Mouse (Mus musculus) kidney, embryonic 16.5 days (tissue): ENCODE data around the gene 1700092M07Rik. TPM values are rescaled to one million over a fixed set of nuclear protein-coding genes. Genes with fewer than 3 reads are reported as not detected.

Source experiments
- ATAC-seq: fragments of 200-750 bp; cut with Nextera tagmentation; 2 replicates; pipeline ENCODE4 v1.8.0; 2017; ENCODE audit warnings: moderate TSS enrichment; ENCODE audit not compliant: low FRiP score, low TSS enrichment
- H3K27ac ChIP-seq: fragments of 300-500 bp; sonication (generic); 2 replicates; pipeline ENCODE4 v1.5.1; 2014; ENCODE audit warnings: low read length
- H3K27me3 ChIP-seq: fragments of 300-500 bp; sonication (generic); 2 replicates; pipeline ENCODE4 v1.6.1; 2014; ENCODE audit warnings: low read length, control low read depth, mixed read lengths; ENCODE audit not compliant: insufficient read depth
- H3K36me3 ChIP-seq: fragments of 300-500 bp; sonication (generic); 2 replicates; pipeline ENCODE4 v1.6.1; 2014; ENCODE audit warnings: low read length, control low read depth, mixed read lengths; ENCODE audit not compliant: insufficient read depth
- H3K4me1 ChIP-seq: fragments of 300-500 bp; sonication (generic); 2 replicates; pipeline ENCODE4 v1.6.1; 2014; ENCODE audit warnings: low read length, control low read depth, mixed read lengths; ENCODE audit not compliant: insufficient read depth
- H3K4me2 ChIP-seq: fragments of 300-500 bp; sonication (generic); replicated peaks from 2 replicates; pipeline ENCODE4 v1.6.1; 2014; ENCODE audit warnings: low read depth, low read length
- H3K4me3 ChIP-seq: fragments of 300-500 bp; sonication (generic); 2 replicates; pipeline ENCODE4 v1.5.1; 2014; ENCODE audit warnings: mild to moderate bottlenecking, low read length
- H3K9ac ChIP-seq: fragments of 300-500 bp; sonication (generic); replicated peaks from 2 replicates; pipeline ENCODE4 v1.6.1; 2014; ENCODE audit warnings: low read length
- H3K9me3 ChIP-seq: fragments of 300-500 bp; sonication (generic); 2 replicates; pipeline ENCODE4 v1.6.1; 2016; ENCODE audit warnings: low read length, control low read depth
- WGBS: fragments of 180-500 bp; shearing (Covaris S2); extraction: QIAGEN DNeasy Blood & Tissue Kit; methylation state at CpG from one replicate; pipeline ENCODE4 v1.1.7; 2014; 5-methylcytosine and 5-hydroxymethylcytosine counted together
- polyA plus RNA-seq: library from polyadenylated mRNA; unstranded; fragments of >200 nt; fragmentation: Nextera tagmentation; extraction: Ambion mirVana; gene quantifications from 2 replicates; pipeline ENCODE4 v1.2.1, GENCODE M21; 2015

The 1700092M07Rik gene
- polyA plus RNA-seq, 1 experiment from 2014 or later: 2.0 TPM

DNA sequence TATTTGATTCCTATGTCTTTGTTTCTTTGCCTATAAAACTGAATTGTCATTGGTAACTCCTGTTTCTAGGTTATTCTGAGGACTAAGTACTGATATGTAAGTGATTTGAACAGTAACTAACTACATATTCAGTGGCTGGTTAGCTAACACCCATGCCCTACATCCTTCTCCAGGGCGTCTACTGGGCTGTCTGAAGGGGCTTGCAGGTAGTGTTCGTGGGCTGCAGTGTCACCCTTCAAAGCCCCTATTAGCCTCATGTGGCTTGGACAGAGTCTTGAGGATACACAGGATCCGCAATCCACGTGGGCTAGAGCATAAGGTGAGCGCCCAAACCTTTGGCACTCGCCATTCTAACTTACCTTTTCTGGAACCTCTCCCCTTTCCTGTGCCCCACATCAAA, 872 bp upstream of the 1700092M07Rik start:
- Histone ChIP-seq H3K27me3 (no peaks in the 10 kb centered on the region), H3K9me3 (no peaks in the 10 kb centered on the region), H3K27ac (no peak overlapping the region), H3K4me3 (no peak overlapping the region), H3K4me2 (no peak overlapping the region), H3K4me1 (peaks cover 33% of the 10 kb centered on the region), H3K9ac (no peak overlapping the region), H3K36me3 (peaks cover 33% of the 10 kb centered on the region)
- WGBS: 92% methylated on average over 6 of the region's 6 CpGs
- ATAC-seq: no peak

GRCm38 (mm10) chr19:8741243-8741869, 838 bp downstream of the 1700092M07Rik start, which contains the start of gene Stx5a:
Gene Stx5a, plus strand, starts transcription at chr19:8741413.
- Histone ChIP-seq H3K4me3 (peak within 1 kb of the TSS; percentile 89), H3K27me3 (no peaks in the 10 kb centered on the region), H3K4me2 (peak within 1 kb of the TSS; percentile 99), H3K27ac (peak within 1 kb of the TSS; percentile 98), H3K9ac (peak within 1 kb of the TSS; percentile 87), H3K9me3 (no peaks in the 10 kb centered on the region), H3K36me3 (peaks cover 50% of the 10 kb centered on the region), H3K4me1 (peaks cover 29% of the 10 kb centered on the region)
- WGBS: under 1% methylated on average over 36 of the region's 36 CpGs
- peak; percentile 98 for ATAC-seq

DNA sequence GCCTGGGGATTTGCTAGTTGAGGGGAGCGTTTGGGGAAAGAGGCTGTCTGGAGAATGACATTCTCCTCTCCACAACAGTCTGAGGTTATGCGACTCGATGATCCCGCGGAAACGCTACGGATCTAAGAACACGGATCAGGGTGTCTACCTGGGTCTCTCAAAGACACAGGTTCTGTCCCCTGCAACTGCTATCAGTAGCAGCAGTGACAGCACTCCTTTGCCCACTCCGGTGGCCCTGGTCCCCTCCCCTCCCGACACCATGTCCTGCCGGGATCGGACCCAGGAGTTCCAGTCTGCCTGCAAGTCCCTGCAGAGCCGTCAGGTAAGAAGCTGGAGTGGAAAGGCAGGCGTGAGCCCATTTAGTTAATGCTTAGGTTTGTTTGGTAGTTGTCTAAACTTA, 1.7 kb downstream of the 1700092M07Rik start:
- 10% methylated on average over 14 of the region's 14 CpGs for WGBS
- Histone ChIP-seq H3K27ac (peak overlapping the region; percentile 98), H3K9me3 (no peaks in the 10 kb centered on the region), H3K4me2 (peak overlapping the region; percentile 99), H3K4me3 (peak overlapping the region; percentile 89), H3K9ac (peak overlapping the region; percentile 87), H3K27me3 (no peaks in the 10 kb centered on the region), H3K36me3 (peaks cover 57% of the 10 kb centered on the region), H3K4me1 (peaks cover 22% of the 10 kb centered on the region)
- ATAC-seq: no peak

- no peak for ATAC-seq
- Histone ChIP-seq H3K4me1 (peaks cover 19% of the 10 kb centered on the region), H3K27me3 (no peaks in the 10 kb centered on the region), H3K4me3 (no peak overlapping the region), H3K4me2 (no peak overlapping the region), H3K9ac (no peak overlapping the region), H3K27ac (no peak overlapping the region), H3K36me3 (peaks cover 71% of the 10 kb centered on the region), H3K9me3 (no peaks in the 10 kb centered on the region)
- WGBS: 94% methylated on average over 1 of the region's 1 CpGs
Observed at GRCm38 (mm10) chr19:8745382-8745781, 4.9 kb downstream of the 1700092M07Rik start.

GRCm38 (mm10) chr19:8747368-8747767, 6.8 kb downstream of the 1700092M07Rik start:
- WGBS: 63% methylated on average over 2 of the region's 2 CpGs
- ATAC-seq: no peak
- Histone ChIP-seq H3K4me1 (peaks cover 10% of the 10 kb centered on the region), H3K36me3 (peaks cover 88% of the 10 kb centered on the region), H3K4me3 (no peak overlapping the region), H3K9ac (no peak overlapping the region), H3K27me3 (no peaks in the 10 kb centered on the region), H3K4me2 (no peak overlapping the region), H3K9me3 (no peaks in the 10 kb centered on the region), H3K27ac (no peak overlapping the region)

DNA sequence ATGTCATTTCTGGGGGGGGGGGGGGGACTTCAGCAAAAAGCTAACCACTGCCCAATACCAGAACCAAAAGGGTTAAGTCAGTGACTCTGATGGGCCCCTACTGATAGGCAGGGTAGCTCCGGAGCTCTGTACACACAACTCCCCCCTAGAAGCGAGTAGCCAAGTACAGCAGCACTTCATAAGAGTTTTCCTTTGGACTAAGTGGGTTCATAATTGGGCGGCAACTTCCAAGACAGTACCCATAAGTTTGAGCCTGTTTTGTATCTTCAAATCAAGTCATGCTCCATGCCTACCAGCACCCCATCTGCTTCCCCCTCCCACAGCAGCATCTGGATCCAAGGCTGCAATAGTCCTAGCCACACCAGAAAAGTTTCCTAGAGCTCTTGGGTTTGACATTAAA, 15.1 kb downstream of the 1700092M07Rik start:
- H3K36me3 ChIP-seq: peaks cover 41% of the 10 kb centered on the region

DNA sequence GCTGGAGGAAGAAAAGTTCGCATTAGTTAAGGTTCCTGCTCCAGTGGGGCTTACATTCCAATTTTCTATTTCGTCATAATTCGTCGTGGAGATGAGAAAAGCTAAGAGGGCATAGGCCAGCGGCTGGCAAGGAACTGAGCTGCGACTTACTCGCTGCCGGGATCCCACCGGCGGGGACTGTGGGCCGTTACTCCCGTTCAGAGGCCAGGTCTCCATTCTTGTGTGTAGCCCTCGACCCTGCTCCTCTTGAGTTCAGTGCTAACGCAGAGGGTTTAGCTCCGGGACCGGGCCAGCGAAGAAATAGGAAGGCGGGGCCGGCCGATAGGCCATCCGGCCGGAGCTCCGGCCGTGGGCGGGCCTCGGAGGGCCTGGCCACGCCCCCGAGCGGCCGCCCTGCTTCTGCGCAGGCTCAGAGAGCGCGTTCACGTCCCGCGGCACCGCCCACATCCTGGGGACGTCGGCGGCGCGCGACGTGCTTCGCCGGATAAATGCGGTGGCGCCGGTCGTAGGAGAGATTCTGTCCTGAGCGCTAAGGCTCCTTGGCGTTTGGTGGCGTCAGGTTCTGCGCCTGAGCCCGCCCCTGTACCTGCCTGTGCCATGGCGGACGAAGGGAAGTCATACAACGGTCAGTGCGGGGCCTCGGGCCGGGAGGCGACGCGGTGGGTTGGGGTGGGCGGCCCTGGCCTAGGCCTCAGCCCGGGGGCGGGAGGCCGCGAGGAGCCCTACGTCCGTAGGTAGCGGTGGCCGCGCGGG, 16.3 kb downstream of the 1700092M07Rik start, which contains the start of gene Nxf1:
TSS of gene Nxf1 (plus strand) at position 439 of the 753 bp plus-strand sequence.
- H3K27me3 ChIP-seq: no peaks in the 10 kb centered on the region
- H3K4me1 ChIP-seq: peaks cover 24% of the 10 kb centered on the region
- peak within 1 kb of the TSS; percentile 97 for H3K4me3 ChIP-seq
- peak within 1 kb of the TSS; percentile 69 for H3K4me2 ChIP-seq
- ATAC-seq: peak; percentile 95
- peak within 1 kb of the TSS; percentile 93 for H3K27ac ChIP-seq
- H3K9me3 ChIP-seq: no peaks in the 10 kb centered on the region
- peak within 1 kb of the TSS; percentile 98 for H3K9ac ChIP-seq
- WGBS: under 1% methylated on average over 74 of the region's 75 CpGs
- peaks cover 31% of the 10 kb centered on the region for H3K36me3 ChIP-seq

More for the DNA sequence above, 15.1 kb downstream of the 1700092M07Rik start:
- no peak overlapping the region for H3K27ac ChIP-seq
- H3K9ac ChIP-seq: 0 out of 2 replicates have a peak overlapping the region, but pooled peaks have one; percentile 9
- H3K4me1 ChIP-seq: peaks cover 24% of the 10 kb centered on the region
- H3K4me3 ChIP-seq: peak overlapping the region; percentile 97
- no peaks in the 10 kb centered on the region for H3K27me3 ChIP-seq
- no peaks in the 10 kb centered on the region for H3K9me3 ChIP-seq
- H3K4me2 ChIP-seq: peak overlapping the region; percentile 69
- WGBS: 73% methylated on average over 3 of the region's 3 CpGs
- ATAC-seq: no peak

DNA sequence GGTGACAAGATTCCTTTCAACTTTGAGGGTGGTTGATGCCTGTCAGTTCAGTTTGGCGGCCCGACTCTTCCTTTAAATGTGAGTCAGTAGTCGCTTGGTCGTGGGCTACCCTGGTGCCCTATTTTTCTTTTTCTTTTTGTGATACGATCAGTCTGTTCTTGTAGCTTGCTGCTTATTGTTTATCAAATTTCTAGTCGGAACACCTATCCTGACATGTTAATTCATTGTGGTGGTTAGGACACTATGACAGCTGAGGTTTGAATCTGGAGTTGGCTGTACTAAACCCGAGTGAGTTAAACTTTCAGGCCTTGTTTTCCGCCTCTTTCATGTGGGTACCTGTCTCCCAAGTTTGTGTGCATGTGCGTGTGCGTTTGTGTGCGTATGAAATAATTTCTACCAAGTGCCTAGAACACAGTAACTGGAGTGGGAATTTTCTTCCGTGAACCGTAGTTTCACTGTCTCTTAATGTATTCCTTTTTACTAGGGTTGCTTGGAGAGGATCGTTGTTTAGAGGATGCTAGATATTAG, 17.0 kb downstream of the 1700092M07Rik start:
- peak overlapping the region; percentile 69 for H3K4me2 ChIP-seq
- H3K27ac ChIP-seq: peak overlapping the region; percentile 93
- peak overlapping the region; percentile 97 for H3K4me3 ChIP-seq
- peaks cover 28% of the 10 kb centered on the region for H3K36me3 ChIP-seq
- H3K4me1 ChIP-seq: peaks cover 24% of the 10 kb centered on the region
- ATAC-seq: no peak
- peak overlapping the region; percentile 98 for H3K9ac ChIP-seq
- no peaks in the 10 kb centered on the region for H3K9me3 ChIP-seq
- no peaks in the 10 kb centered on the region for H3K27me3 ChIP-seq
- WGBS: 3% methylated on average over 14 of the region's 14 CpGs

DNA sequence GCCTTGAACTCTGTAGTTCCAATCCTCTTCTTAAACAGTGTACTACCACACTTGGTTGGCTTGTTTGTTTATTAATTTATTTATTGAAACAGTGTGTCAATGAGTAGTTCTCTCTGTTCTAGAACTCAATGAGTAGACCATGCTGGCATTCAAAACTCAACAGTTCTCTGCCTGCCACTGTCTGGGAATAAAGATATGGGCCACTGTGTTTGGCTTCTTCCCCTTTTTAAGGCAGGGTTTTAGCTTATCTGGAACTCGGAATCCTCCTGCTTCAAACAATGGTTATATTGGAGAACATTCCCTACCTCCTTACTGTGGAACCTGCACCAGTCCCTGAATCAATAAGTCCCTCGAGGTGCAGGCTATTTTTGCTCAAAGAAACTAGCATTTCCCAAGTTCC, 18.4 kb downstream of the 1700092M07Rik start:
- peaks cover 24% of the 10 kb centered on the region for H3K4me1 ChIP-seq
- H3K4me2 ChIP-seq: no peak overlapping the region
- peaks cover 29% of the 10 kb centered on the region for H3K36me3 ChIP-seq
- 91% methylated on average over 2 of the region's 2 CpGs for WGBS
- no peak overlapping the region for H3K27ac ChIP-seq
- ATAC-seq: no peak
- no peaks in the 10 kb centered on the region for H3K9me3 ChIP-seq
- H3K9ac ChIP-seq: no peak overlapping the region
- no peak overlapping the region for H3K4me3 ChIP-seq
- no peaks in the 10 kb centered on the region for H3K27me3 ChIP-seq
